Mouse (Mus musculus) embryonic facial prominence, embryonic 12.5 days (tissue): ENCODE measurements around the gene Arhgap45. TPM values are rescaled to one million over a fixed set of nuclear protein-coding genes. Genes with fewer than 3 reads are reported as not detected.

ENCODE experiments used
- ATAC-seq: fragments of 200-750 bp; cut with Nextera tagmentation; 2 replicates; pipeline ENCODE4 v1.8.0; 2017; ENCODE audit not compliant: insufficient number of reproducible peaks, insufficient read depth, low FRiP score, low TSS enrichment
- H3K27ac ChIP-seq: fragments of 300-500 bp; sonication (generic); 2 replicates; pipeline ENCODE4 v1.5.1; 2016; ENCODE audit warnings: mild to moderate bottlenecking
- H3K27me3 ChIP-seq: fragments of 300-500 bp; sonication (generic); 2 replicates; pipeline ENCODE4 v1.6.1; 2016; ENCODE audit warnings: mild to moderate bottlenecking, moderate library complexity
- H3K36me3 ChIP-seq: fragments of 300-500 bp; sonication (generic); 2 replicates; pipeline ENCODE4 v1.6.1; 2016; ENCODE audit warnings: mild to moderate bottlenecking
- H3K4me1 ChIP-seq: fragments of 300-500 bp; sonication (generic); 2 replicates; pipeline ENCODE4 v1.6.1; 2016
- H3K4me2 ChIP-seq: fragments of 300-500 bp; sonication (generic); replicated peaks from 2 replicates; pipeline ENCODE4 v1.6.1; 2016; ENCODE audit warnings: mild to moderate bottlenecking, moderate library complexity
- H3K4me3 ChIP-seq: fragments of 300-500 bp; sonication (generic); 2 replicates; pipeline ENCODE4 v1.5.1; 2016; ENCODE audit warnings: mild to moderate bottlenecking
- H3K9ac ChIP-seq: fragments of 300-500 bp; sonication (generic); 2 replicates; pipeline ENCODE4 v1.6.1; 2016; ENCODE audit warnings: mild to moderate bottlenecking, moderate library complexity
- H3K9me3 ChIP-seq: fragments of 300-500 bp; sonication (generic); 2 replicates; pipeline ENCODE4 v1.6.1; 2016; ENCODE audit warnings: mild to moderate bottlenecking, moderate library complexity
- WGBS: fragments of 180-500 bp; shearing (Covaris S2); methylation state at CpG from one replicate; pipeline ENCODE4 v1.1.7; 2016; 5-methylcytosine and 5-hydroxymethylcytosine counted together
- polyA plus RNA-seq: library from polyadenylated mRNA; unstranded; fragments of >200 nt; fragmentation: Nextera tagmentation; extraction: Ambion mirVana; gene quantifications from 2 replicates; pipeline ENCODE4 v1.2.1, GENCODE M21; 2016

Gene Arhgap45
- polyA plus RNA-seq, 1 experiment from 2014 or later = 8.1 TPM

GRCm38 (mm10) chr10:79987771-79988505 lies 28.5 kb upstream of the Arhgap45 start:
- H3K9me3 ChIP-seq = peaks cover 8% of the 10 kb centered on the region; the same call in 1 of the 2 replicates
- H3K4me3 ChIP-seq = peak overlapping the region; percentile 60
- H3K4me2 ChIP-seq = peak overlapping the region; percentile 90
- H3K27me3 ChIP-seq = no peaks in the 10 kb centered on the region; the same call in 1 of the 2 replicates
- H3K9ac ChIP-seq = peak overlapping the region; percentile 74
- peaks cover 43% of the 10 kb centered on the region for H3K4me1 ChIP-seq
- peak overlapping the region; percentile 93 for H3K27ac ChIP-seq
- H3K36me3 ChIP-seq = peaks cover 22% of the 10 kb centered on the region
- WGBS = 8% methylated on average over 27 of the region's 27 CpGs
- no peak for ATAC-seq

- Histone ChIP-seq H3K27me3 (no peaks in the 10 kb centered on the region; the same call in 1 of the 2 replicates), H3K27ac (peak within 1 kb of the TSS; percentile 93), H3K36me3 (peaks cover 30% of the 10 kb centered on the region), H3K4me3 (peak within 1 kb of the TSS; percentile 60), H3K9ac (peak within 1 kb of the TSS; percentile 74), H3K4me1 (peaks cover 35% of the 10 kb centered on the region), H3K9me3 (peaks cover 8% of the 10 kb centered on the region; the same call in 1 of the 2 replicates), H3K4me2 (peak within 1 kb of the TSS; percentile 90)
- WGBS = under 1% methylated on average over 59 of the region's 59 CpGs
- ATAC-seq = no peak
Observed at GRCm38 (mm10) chr10:79988506-79989271, 27.8 kb upstream of the Arhgap45 start, which contains the start of gene Cnn2. TSS of gene Cnn2 (plus strand) at chr10:79988584.

- peak overlapping the region; percentile 60 for H3K4me3 ChIP-seq
- H3K27ac ChIP-seq = peak overlapping the region; percentile 93
- H3K36me3 ChIP-seq = peaks cover 36% of the 10 kb centered on the region
- H3K27me3 ChIP-seq = no peaks in the 10 kb centered on the region; the same call in 1 of the 2 replicates
- WGBS = 21% methylated on average over 8 of the region's 8 CpGs
- ATAC-seq = no peak
- peak overlapping the region; percentile 74 for H3K9ac ChIP-seq
- peaks cover 35% of the 10 kb centered on the region for H3K4me1 ChIP-seq
- peaks cover 8% of the 10 kb centered on the region; the same call in 1 of the 2 replicates for H3K9me3 ChIP-seq
- peak overlapping the region; percentile 90 for H3K4me2 ChIP-seq
Observed at GRCm38 (mm10) chr10:79989272-79989786, 27.1 kb upstream of the Arhgap45 start.

GRCm38 (mm10) chr10:79989870-79990269 lies 26.6 kb upstream of the Arhgap45 start:
- peaks cover 42% of the 10 kb centered on the region for H3K36me3 ChIP-seq
- no peak for ATAC-seq
- peak overlapping the region; percentile 74 for H3K9ac ChIP-seq
- H3K27ac ChIP-seq = peak overlapping the region; percentile 93
- H3K4me2 ChIP-seq = peak overlapping the region; percentile 90
- H3K4me3 ChIP-seq = peak overlapping the region; percentile 60
- no peaks in the 10 kb centered on the region; the same call in 1 of the 2 replicates for H3K27me3 ChIP-seq
- H3K9me3 ChIP-seq = peaks cover 8% of the 10 kb centered on the region; the same call in 1 of the 2 replicates
- WGBS = 11% methylated on average over 15 of the region's 15 CpGs
- H3K4me1 ChIP-seq = peaks cover 35% of the 10 kb centered on the region

DNA sequence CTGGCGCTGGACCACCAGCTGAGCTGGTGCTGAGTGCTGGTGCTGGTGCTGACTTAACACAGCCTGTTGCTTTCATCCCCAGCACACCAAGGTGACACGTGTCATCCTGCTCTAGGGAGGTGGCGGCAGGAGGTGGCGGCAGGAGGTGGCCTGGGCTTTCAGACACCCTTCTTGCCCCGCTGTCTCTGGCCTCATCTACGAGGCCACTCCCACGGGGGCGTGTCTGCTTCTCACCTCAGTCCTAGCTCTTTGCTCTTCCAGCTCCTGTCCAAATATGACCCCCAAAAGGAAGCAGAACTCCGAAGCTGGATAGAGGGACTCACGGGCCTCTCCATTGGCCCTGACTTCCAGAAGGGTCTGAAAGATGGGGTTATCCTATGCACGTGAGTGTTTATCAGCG lies 25.4 kb upstream of the Arhgap45 start:
- peaks cover 30% of the 10 kb centered on the region for H3K4me1 ChIP-seq
- H3K9ac ChIP-seq = no peak overlapping the region
- ATAC-seq = no peak
- H3K4me2 ChIP-seq = peak overlapping the region; percentile 11; the same call in 1 of the 2 replicates
- 0 out of 2 replicates have a peak overlapping the region, but pooled peaks have one; percentile 9 for H3K4me3 ChIP-seq
- H3K36me3 ChIP-seq = peaks cover 44% of the 10 kb centered on the region
- 66% methylated on average over 12 of the region's 12 CpGs for WGBS
- H3K27me3 ChIP-seq = no peaks in the 10 kb centered on the region; the same call in 1 of the 2 replicates
- no peak overlapping the region for H3K27ac ChIP-seq
- H3K9me3 ChIP-seq = peaks cover 8% of the 10 kb centered on the region; the same call in 1 of the 2 replicates

DNA sequence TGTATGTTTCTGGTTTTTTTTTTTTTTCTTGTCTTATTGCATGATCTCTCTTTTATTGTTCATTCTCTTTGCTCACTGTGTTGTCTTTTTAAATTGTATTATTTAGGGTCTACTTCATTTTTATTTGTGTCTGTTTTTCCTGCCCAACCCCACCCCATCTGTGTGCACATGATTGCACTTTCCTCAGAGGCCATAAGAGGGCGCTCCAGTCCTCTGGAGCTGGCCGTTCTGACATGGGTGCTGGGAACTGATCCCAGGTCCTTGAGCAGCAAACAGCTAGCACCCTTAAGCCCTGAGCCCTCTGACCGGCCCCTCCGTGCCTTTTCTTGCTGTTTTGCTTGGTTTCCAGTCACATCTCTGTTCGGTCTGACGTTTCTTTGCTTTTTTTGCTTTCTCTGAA lies 24.9 kb upstream of the Arhgap45 start:
- H3K4me1 ChIP-seq = peaks cover 27% of the 10 kb centered on the region
- 89% methylated on average over 6 of the region's 6 CpGs for WGBS
- no peak overlapping the region for H3K4me2 ChIP-seq
- H3K9me3 ChIP-seq = peaks cover 8% of the 10 kb centered on the region; the same call in 1 of the 2 replicates
- peaks cover 44% of the 10 kb centered on the region for H3K36me3 ChIP-seq
- no peak overlapping the region for H3K4me3 ChIP-seq
- no peak for ATAC-seq
- H3K9ac ChIP-seq = no peak overlapping the region
- H3K27me3 ChIP-seq = no peaks in the 10 kb centered on the region; the same call in 1 of the 2 replicates
- no peak overlapping the region for H3K27ac ChIP-seq

- Histone ChIP-seq H3K4me3 (no peak overlapping the region), H3K9me3 (peaks cover 8% of the 10 kb centered on the region; the same call in 1 of the 2 replicates), H3K36me3 (peaks cover 44% of the 10 kb centered on the region), H3K27ac (peak overlapping the region; percentile 23; the same call in 1 of the 2 replicates), H3K9ac (no peak overlapping the region), H3K27me3 (peaks cover 14% of the 10 kb centered on the region), H3K4me2 (no peak overlapping the region), H3K4me1 (peaks cover 23% of the 10 kb centered on the region)
- 89% methylated on average over 16 of the region's 16 CpGs for WGBS
- ATAC-seq = no peak
Observed at GRCm38 (mm10) chr10:79994397-79995115, 21.9 kb upstream of the Arhgap45 start.

GRCm38 (mm10) chr10:79995636-79996035 lies 20.8 kb upstream of the Arhgap45 start:
- H3K4me3 ChIP-seq = no peak overlapping the region

DNA sequence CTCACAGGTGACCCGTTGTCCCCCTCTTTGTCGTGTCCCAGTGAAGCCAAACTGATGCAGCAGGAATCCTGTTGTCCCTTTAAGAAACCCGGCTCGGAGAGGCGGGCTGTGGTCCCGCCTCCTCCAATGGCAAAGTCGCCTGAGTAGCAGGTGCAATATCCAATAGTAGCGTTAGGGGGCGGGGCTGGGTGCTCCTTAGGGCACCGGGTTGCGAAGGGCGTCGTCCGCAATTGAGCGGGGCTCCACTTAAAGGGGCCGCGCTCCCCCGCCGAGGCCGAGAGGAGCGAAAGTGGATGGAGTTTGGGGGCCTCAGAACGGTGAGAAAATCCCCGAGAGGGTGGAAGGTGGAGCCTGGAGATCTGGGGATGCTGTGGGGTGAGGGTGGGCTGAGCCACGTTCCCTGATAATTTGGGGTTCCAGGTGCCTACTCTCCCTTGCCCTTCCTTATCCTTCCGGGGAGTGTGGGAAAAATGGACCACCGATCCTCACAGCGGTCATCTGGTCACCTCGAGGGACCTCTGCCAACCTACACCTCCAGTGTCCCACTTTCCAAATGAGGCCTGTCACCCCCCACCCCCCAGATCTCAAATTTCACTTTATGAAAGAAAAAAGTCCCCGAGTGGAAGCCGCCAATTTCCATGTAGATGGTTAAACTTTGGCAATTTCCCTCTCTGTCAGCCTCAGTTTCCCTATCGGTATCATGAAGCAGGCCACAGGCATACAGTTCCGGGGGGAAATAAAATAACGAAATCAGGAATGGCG lies 20.0 kb upstream of the Arhgap45 start, which contains the start of gene Abca7:
Gene Abca7 (plus strand): TSS at position 223 of the 762 bp plus-strand sequence.
- H3K27ac ChIP-seq = no peak within 1 kb of the TSS; the same call in 1 of the 2 replicates
- peaks cover 36% of the 10 kb centered on the region for H3K36me3 ChIP-seq
- ATAC-seq = peak; percentile 82
- under 1% methylated on average over 34 of the region's 34 CpGs for WGBS
- H3K4me3 ChIP-seq = peak within 1 kb of the TSS; percentile 43
- no peaks in the 10 kb centered on the region; the same call in 1 of the 2 replicates for H3K9me3 ChIP-seq
- H3K9ac ChIP-seq = peak within 1 kb of the TSS; percentile 25; the same call in 1 of the 2 replicates
- H3K4me1 ChIP-seq = peaks cover 17% of the 10 kb centered on the region; the same call in 1 of the 2 replicates
- peaks cover 20% of the 10 kb centered on the region for H3K27me3 ChIP-seq
- peak within 1 kb of the TSS; percentile 77 for H3K4me2 ChIP-seq

More at GRCm38 (mm10) chr10:79995636-79996035, 20.8 kb upstream of the Arhgap45 start:
- no peak for ATAC-seq
- no peak overlapping the region for H3K9ac ChIP-seq
- peaks cover 7% of the 10 kb centered on the region; the same call in 1 of the 2 replicates for H3K9me3 ChIP-seq
- H3K36me3 ChIP-seq = peaks cover 44% of the 10 kb centered on the region
- 76% methylated on average over 1 of the region's 1 CpGs for WGBS
- peaks cover 19% of the 10 kb centered on the region for H3K27me3 ChIP-seq
- H3K4me1 ChIP-seq = peaks cover 17% of the 10 kb centered on the region; the same call in 1 of the 2 replicates
- H3K27ac ChIP-seq = no peak overlapping the region
- no peak overlapping the region for H3K4me2 ChIP-seq
